Mouse (Mus musculus): Measurements from ENCODE around the gene Cyp2r1.
A peak's percentile ranks its signal among the peaks of the same experiment; 100 is the strongest.
"Not testable (repeated sequence)": the region's sequence is repeated elsewhere in the genome, so short reads cannot be mapped to it uniquely, and the experiment has no call there.

Cyp2r1 gene

GRCm38 (mm10) chr7:114562531-114563241 is at the start of gene Cyp2r1:
Cyp2r1 (minus strand) TSS chr7:114562972.
- peak; percentile 86 for DNase-seq

- not testable (repeated sequence) for DNase-seq
Measured at GRCm38 (mm10) chr7:114594391-114594790, 31.6 kb upstream of the Cyp2r1 start.

- no peak for DNase-seq
Measured at GRCm38 (mm10) chr7:114582441-114582840, 19.7 kb upstream of the Cyp2r1 start.

- DNase-seq, result no peak
Measured at GRCm38 (mm10) chr7:114581200-114581599, 18.4 kb upstream of the Cyp2r1 start.

- peak; percentile 22 for DNase-seq
Measured at GRCm38 (mm10) chr7:114580426-114580825, 17.7 kb upstream of the Cyp2r1 start.

- no peak for DNase-seq
Measured at GRCm38 (mm10) chr7:114577665-114578064, 14.9 kb upstream of the Cyp2r1 start.

- DNase-seq, result no peak
Measured at GRCm38 (mm10) chr7:114576931-114577330, 14.2 kb upstream of the Cyp2r1 start.

GRCm38 (mm10) chr7:114573866-114574265 is 11.1 kb upstream of the Cyp2r1 start:
- not testable (repeated sequence) for DNase-seq

GRCm38 (mm10) chr7:114536179-114536578 is 26.6 kb downstream of the Cyp2r1 start:
- no peak for DNase-seq

- no peak for DNase-seq
Measured at GRCm38 (mm10) chr7:114526245-114526644, 36.5 kb downstream of the Cyp2r1 start.

GRCm38 (mm10) chr7:114520122-114520521 is 42.6 kb downstream of the Cyp2r1 start:
- DNase-seq, result no peak

GRCm38 (mm10) chr7:114508879-114509278 is 53.9 kb downstream of the Cyp2r1 start:
- DNase-seq, result no peak
